Mouse (Mus musculus): ENCODE data around the gene Heyl. TPM values are rescaled to one million over a fixed set of nuclear protein-coding genes. Genes with fewer than 3 reads are reported as not detected.
A peak's percentile ranks its signal among the peaks of the same experiment; 100 is the strongest.
"Not testable (repeated sequence)": the region's sequence is repeated elsewhere in the genome, so short reads cannot be mapped to it uniquely, and the experiment has no call there.

The Heyl gene
- total and polyA plus RNA-seq, 2 experiments from 2014 or later, result 3.5 to 5.1 TPM

GRCm38 (mm10) chr4:123282500-123282899 lies 49.1 kb downstream of the Heyl start:
- WGBS, result under 1% methylated on average over 25 of the region's 25 CpGs
- H3K9me3 ChIP-seq (ENCODE audit: low read length), result no peaks in the 10 kb centered on the region
- peak; percentile 93 for DNase-seq (ENCODE audit: low spot score)
- peaks cover 22% of the 10 kb centered on the region for H3K4me1 ChIP-seq (ENCODE audit: insufficient read depth, low read length)
- H3K27ac ChIP-seq, result 0 out of 2 replicates have a peak overlapping the region, but pooled peaks have one; percentile 11
- peak overlapping the region; percentile 54 for H3K4me3 ChIP-seq (ENCODE audit: low read length)
- TF ChIP-seq CTCF (IDR thresholded peaks at IDR 0.05; ENCODE audit: low read depth), result peak; percentile 90
- peak overlapping the region; percentile 49; the same call in 1 of the 2 replicates for H3K9ac ChIP-seq (replicated peaks; ENCODE audit: low read length)
- H3K36me3 ChIP-seq (ENCODE audit: insufficient read depth, low read length), result no peaks in the 10 kb centered on the region; the same call in 1 of the 2 replicates
- H3K27me3 ChIP-seq (ENCODE audit: insufficient read depth, low read length), result no peaks in the 10 kb centered on the region
- H3K4me2 ChIP-seq (ENCODE audit: low read depth, low read length), result peak overlapping the region; percentile 70
- ATAC-seq, result peak; percentile 93

DNA sequence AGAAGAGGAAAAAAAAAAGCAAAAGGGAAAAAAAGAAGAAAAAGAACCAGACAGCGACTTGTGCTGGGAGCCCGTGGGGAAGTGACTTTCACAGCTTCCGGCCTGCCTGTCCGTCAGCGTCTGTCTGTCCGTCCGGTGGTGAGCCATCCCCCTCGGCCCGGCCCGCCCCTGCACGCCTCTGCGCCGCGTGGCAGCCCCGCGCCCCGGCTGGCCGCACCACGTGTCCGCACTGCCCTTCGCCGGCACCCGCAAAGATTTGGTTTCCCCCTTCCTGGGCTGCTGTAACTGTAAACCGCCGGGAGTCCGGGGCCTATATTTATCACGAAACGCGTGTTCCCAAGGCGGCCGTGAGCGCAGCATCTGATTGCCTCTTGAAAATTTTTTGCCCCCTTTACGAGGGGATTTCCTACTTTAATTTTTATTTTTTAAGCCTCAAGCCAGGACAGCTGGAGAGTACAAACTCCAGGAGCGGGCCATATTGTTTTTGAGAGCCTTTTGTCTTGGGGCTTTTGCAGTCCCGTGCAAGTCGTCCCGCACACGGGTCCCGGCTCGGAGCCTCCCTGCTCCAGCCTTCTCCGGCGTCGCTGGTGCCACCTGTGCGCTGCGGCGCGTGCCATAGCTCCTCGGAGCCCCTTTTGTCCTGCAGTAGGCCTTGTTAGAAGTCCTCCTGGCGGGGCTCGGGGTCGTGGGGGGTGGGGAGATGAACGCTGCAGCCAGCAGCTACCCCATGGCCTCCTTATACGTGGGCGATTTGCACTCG lies 49.7 kb downstream of the Heyl start:
- H3K27ac ChIP-seq, result not testable (repeated sequence)
- peak; percentile 15 for DNase-seq (ENCODE audit: low spot score)

DNA sequence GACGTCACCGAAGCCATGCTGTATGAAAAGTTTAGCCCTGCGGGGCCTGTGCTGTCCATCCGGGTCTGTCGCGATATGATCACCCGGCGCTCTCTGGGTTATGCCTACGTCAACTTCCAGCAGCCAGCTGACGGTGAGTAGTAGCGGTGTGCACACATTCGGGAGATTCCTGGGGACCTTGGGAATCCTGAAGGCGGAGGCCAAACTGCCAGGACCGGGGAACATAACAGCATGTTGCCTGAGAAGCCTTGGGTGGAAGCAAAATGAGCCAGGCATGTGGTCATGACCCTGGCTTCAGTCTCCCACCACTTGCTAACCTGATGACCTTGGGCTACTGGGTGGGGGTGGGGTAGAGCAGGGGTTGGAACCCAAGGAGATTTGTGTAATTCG lies 50.3 kb downstream of the Heyl start:
- H3K4me1 ChIP-seq (ENCODE audit: insufficient read depth, low read length), result peaks cover 22% of the 10 kb centered on the region
- not testable (repeated sequence) for H3K9me3 ChIP-seq (ENCODE audit: low read length); H3K27ac ChIP-seq; H3K27me3 ChIP-seq (ENCODE audit: insufficient read depth, low read length); H3K36me3 ChIP-seq (ENCODE audit: insufficient read depth, low read length)
- peak overlapping the region; percentile 43; the same call in 1 of the 2 replicates for H3K9ac ChIP-seq (replicated peaks; ENCODE audit: low read length)
- ATAC-seq, result peak; percentile 30; the same call in 1 of the 2 replicates
- peak; percentile 13 for DNase-seq (ENCODE audit: low spot score)
- WGBS, result 3% methylated on average over 10 of the region's 15 CpGs
- H3K4me2 ChIP-seq (ENCODE audit: low read depth, low read length), result peak overlapping the region; percentile 70
- H3K4me3 ChIP-seq (ENCODE audit: low read length), result peak overlapping the region; percentile 54

More for the DNA sequence above, 49.7 kb downstream of the Heyl start:
- not testable (repeated sequence) for H3K36me3 ChIP-seq (ENCODE audit: insufficient read depth, low read length); H3K9me3 ChIP-seq (ENCODE audit: low read length); H3K27me3 ChIP-seq (ENCODE audit: insufficient read depth, low read length)
- Histone ChIP-seq H3K9ac (replicated peaks; ENCODE audit: low read length) (peak overlapping the region; percentile 49; the same call in 1 of the 2 replicates), H3K4me3 (ENCODE audit: low read length) (peak overlapping the region; percentile 54), H3K4me1 (ENCODE audit: insufficient read depth, low read length) (peaks cover 22% of the 10 kb centered on the region), H3K4me2 (ENCODE audit: low read depth, low read length) (peak overlapping the region; percentile 70)
- WGBS, result under 1% methylated on average over 37 of the region's 55 CpGs
- peak; percentile 70 for ATAC-seq

DNA sequence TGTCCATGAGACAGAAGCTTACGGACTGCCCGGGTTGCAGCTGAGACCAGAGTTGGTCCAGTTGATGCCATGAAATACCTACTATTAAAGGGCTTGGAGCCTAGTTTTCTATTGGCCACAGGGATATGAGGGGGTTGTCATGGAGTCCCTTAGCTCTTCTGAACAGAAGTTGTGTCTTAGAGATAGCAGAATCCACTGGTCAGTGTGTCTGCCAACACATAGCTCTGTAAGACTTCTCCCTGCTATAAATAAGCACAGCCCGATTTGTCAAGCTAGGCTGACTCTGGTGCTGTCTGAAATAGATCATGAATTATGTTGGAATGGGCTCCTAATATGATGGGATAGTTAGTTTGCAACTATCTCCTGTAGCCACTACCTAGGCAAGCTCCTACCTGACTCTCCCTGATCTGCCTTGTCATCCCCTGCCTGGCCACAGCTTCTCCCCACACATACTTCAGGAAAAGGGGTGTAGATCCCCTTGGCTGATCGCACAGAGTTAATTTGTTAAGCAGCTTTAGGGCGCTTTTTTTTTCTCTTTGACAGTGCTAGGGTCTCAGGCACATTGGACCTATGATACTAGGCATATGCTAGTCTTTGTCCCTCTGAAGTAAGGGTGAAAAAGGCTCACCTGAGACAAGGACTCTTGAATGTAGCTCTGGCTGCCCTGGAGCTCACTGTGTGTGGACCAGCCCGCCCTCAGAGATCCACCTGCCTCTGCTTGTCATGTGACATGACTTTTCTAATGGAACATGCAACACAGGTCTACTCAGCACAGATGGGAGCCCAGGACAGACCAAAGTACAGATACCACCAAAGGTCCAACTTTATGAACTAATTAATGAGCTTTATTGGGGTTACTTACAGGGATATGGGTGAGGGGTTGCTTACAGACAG lies 51.6 kb downstream of the Heyl start:
- Histone ChIP-seq H3K9ac (replicated peaks; ENCODE audit: low read length) (no peak overlapping the region), H3K36me3 (ENCODE audit: insufficient read depth, low read length) (peaks cover 18% of the 10 kb centered on the region), H3K27me3 (ENCODE audit: insufficient read depth, low read length) (no peaks in the 10 kb centered on the region), H3K9me3 (ENCODE audit: low read length) (no peaks in the 10 kb centered on the region), H3K4me3 (ENCODE audit: low read length) (peak overlapping the region; percentile 54; the same call in 1 of the 2 replicates), H3K4me1 (ENCODE audit: insufficient read depth, low read length) (peaks cover 22% of the 10 kb centered on the region), H3K27ac (no peak overlapping the region), H3K4me2 (ENCODE audit: low read depth, low read length) (peak overlapping the region; percentile 70)
- ATAC-seq (no peak), DNase-seq (ENCODE audit: low spot score) (no peak)
- WGBS, result 74% methylated on average over 6 of the region's 6 CpGs
- no peak for TF ChIP-seq CTCF (IDR thresholded peaks at IDR 0.05; ENCODE audit: low read depth)

GRCm38 (mm10) chr4:123286790-123287189 lies 53.4 kb downstream of the Heyl start:
- WGBS, result 94% methylated on average over 2 of the region's 2 CpGs
- no peaks in the 10 kb centered on the region for H3K9me3 ChIP-seq (ENCODE audit: low read length)
- H3K27ac ChIP-seq, result no peak overlapping the region
- peaks cover 30% of the 10 kb centered on the region for H3K36me3 ChIP-seq (ENCODE audit: insufficient read depth, low read length)
- TF ChIP-seq CTCF (IDR thresholded peaks at IDR 0.05; ENCODE audit: low read depth), result no peak
- ATAC-seq (no peak), DNase-seq (ENCODE audit: low spot score) (no peak)
- H3K9ac ChIP-seq (replicated peaks; ENCODE audit: low read length), result no peak overlapping the region
- H3K4me3 ChIP-seq (ENCODE audit: low read length), result no peak overlapping the region
- H3K4me1 ChIP-seq (ENCODE audit: insufficient read depth, low read length), result peaks cover 22% of the 10 kb centered on the region
- no peaks in the 10 kb centered on the region for H3K27me3 ChIP-seq (ENCODE audit: insufficient read depth, low read length)
- no peak overlapping the region for H3K4me2 ChIP-seq (ENCODE audit: low read depth, low read length)

DNA sequence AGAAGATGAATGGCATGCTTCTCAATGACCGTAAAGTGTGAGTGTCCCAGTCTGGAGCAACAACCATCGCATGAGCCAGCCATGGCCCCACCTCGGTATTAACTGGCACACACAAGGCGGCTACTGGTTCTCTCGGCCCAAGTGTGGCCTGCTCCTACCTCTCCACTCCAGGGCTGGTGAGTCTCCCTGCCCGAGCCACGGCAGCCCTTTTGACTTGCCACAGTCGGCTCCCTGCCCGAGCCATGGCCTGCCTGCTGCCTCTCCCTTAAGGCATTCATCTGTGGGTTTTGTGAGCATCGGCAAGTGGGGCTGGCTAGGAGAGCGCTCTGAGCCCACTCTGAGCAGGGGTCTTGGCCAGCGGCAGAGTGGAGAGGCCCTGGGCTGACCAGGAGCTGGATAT lies 55.7 kb downstream of the Heyl start:
- Histone ChIP-seq H3K9me3 (ENCODE audit: low read length) (no peaks in the 10 kb centered on the region), H3K36me3 (ENCODE audit: insufficient read depth, low read length) (peaks cover 48% of the 10 kb centered on the region), H3K4me1 (ENCODE audit: insufficient read depth, low read length) (peaks cover 19% of the 10 kb centered on the region), H3K27me3 (ENCODE audit: insufficient read depth, low read length) (no peaks in the 10 kb centered on the region), H3K4me3 (ENCODE audit: low read length) (no peak overlapping the region), H3K4me2 (ENCODE audit: low read depth, low read length) (no peak overlapping the region), H3K9ac (replicated peaks; ENCODE audit: low read length) (no peak overlapping the region), H3K27ac (no peak overlapping the region)
- DNase-seq (ENCODE audit: low spot score), result no peak
- no peak for TF ChIP-seq CTCF (IDR thresholded peaks at IDR 0.05; ENCODE audit: low read depth)
- ATAC-seq, result no peak
- WGBS, result 90% methylated on average over 12 of the region's 12 CpGs
